Mouse (Mus musculus) mouse trophoblast stem cell (cell line): Measurements from ENCODE around the gene Rcvrn.

Experiments
- in situ Hi-C, 2 experiments: fragments of 300-500 bp; cut with MseI, MboI; formaldehyde crosslinking; loops; 2 replicates in 1 of 2; 3 replicates in 1 of 2; pipeline ENCODE4 v1.15.1; 2025

Gene Rcvrn

DNA sequence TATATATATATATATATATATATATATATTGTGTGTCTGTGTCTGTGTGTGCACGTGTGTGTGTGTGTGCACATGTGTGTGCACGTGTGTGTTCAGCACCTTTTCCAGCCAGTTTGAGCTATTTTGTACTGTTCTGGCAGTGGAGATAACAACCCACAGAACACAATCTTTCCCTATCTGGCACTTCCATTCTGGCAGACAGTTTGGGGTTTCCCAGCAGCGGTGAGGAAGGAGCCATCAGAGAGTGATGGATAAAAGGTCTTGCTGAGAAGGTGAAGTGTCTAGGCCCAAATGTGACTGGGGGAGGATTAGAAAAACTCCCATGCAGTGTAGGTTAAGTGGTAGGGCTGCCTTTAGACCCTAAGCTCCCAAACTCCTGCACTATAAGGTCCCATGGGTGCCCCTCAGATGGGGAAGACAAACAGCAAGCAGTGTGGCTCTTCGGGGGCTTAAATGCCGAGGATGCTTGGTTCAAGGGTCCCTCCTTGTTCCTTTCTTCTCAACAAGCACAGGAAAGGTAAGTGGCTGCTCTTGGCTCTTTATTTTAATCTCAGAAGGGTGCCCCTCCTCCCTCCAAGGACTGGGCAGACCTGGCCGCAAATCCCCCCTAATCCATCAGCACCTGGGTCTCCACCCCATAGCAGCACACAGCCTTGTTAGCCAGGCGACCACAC, at the start of gene Rcvrn:
Gene Rcvrn (plus strand): TSS at position 624 of the 674 bp plus-strand sequence.
- in situ Hi-C loops = no loop called here

DNA sequence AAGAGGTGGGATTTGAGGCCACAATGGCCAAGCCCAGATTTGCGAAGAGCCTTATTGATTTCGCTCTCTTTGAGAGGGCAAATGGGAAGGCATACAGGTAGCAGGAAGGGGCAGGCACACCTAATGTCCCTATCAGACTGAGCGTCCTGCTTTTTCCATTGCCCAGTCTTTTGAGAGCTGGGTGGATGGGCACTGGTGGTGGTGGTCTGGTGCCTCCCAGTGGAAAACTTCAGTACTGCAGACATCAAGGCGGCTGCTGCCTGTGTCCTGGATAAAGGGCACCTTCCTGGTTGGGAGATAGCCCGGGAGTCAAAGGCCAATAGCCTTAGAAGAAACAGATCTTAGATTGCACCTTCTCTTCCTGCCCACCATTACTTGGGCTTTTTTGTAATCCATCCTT, 47.4 kb upstream of the Rcvrn start:
- in situ Hi-C loops = loop anchor here (5.0 to 25.0 kb wide), 4 partner anchors 130 to 535 kb away; no protein-coding TSS in a partner anchor

DNA sequence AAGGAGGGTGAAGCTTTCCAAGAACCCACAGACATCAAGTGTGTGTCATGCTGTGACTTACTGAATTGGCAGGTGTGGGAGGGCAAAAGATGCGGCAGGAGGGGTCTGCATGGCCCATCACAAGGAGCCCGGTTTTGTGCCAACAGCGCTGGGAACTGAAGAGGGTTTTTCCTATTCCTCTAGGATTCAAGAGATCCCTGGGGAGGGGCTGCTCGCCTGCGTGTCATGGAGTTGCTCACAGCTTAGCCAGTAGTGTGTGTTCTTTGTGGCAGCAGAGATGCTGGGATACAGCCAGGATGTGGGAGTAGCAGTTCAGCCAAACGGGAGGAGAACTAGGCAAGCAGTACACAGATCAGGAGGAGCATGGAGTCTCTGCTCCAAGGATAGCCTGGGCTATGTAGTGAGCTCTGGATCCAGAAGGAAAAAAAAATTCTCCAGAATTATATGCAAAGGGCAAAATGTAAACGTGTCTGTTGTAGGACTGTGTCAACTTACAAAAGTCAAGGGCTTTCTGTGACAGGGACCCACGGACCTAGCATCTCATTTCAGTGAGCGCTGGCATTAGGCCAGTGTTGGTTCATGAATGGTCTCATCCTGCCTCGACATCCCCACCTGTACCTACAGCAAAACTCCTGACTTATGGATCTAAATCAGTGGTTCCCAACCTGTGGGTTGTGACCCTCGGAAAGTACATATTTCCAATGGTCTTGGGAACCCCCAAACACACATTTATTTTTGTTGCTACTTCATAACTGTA, 46.3 kb upstream of the Rcvrn start:
- in situ Hi-C loops = loop anchor here (5.0 to 25.0 kb wide), 4 partner anchors 132 to 537 kb away; no protein-coding TSS in a partner anchor

GRCm38 (mm10) chr11:67649971-67650707, 45.0 kb upstream of the Rcvrn start:
- in situ Hi-C loops = loop anchor here (5.0 to 25.0 kb wide), 4 partner anchors 133 to 538 kb away; no protein-coding TSS in a partner anchor

GRCm38 (mm10) chr11:67651731-67652130, 43.4 kb upstream of the Rcvrn start:
- in situ Hi-C loops = no loop called here

DNA sequence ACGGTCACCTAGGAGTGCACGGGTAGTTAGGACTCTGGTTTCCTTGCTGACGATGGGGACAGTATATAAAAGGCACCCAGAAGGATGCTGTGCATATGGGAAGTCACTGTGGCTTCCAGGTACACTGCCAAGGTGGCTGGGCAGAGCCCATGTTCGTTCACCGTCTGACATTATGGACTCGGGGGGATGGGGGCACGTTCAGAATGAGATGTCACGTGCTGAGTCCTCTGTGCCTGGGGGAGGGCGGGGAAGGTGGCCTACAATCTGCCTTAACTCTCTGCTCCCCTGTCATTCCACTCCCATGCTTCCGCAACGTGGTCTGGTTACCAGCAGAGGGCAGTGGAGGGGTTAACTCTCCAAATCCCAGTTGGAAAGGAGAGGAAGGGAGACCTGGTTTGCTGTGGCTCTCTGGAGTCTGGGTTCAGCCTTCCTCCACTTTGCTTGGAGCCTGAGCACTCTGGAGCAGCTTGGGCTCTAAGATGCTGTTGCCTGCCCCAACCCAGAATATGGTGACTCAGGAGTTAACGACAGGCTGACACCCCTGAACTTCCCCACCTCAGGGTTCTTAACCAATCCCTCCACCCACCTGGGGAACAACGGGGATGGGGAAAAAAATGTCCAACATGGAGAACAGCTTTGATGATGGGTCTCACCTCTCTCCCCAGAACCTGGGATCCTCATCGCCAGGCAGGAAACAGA, 42.8 kb upstream of the Rcvrn start:
- in situ Hi-C loops = no loop called here

DNA sequence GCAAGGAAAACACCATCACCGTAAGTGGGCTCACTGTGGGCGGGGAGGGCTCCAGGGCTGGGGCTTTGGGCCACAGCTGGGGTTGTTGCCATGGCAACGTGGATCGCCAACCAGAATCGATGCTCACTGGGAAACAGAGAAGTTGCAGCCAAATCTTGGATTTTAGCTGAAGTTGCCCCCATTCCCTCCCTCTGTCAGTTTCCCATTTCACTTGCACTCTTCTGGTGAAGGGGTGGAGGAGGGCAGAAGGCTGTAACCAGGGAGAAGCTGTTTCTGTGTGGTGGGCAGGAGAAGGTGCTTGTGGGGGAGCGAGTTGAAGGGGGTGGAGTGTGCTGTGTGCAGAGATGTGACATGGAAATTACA, 42.3 kb upstream of the Rcvrn start:
- in situ Hi-C loops = no loop called here

DNA sequence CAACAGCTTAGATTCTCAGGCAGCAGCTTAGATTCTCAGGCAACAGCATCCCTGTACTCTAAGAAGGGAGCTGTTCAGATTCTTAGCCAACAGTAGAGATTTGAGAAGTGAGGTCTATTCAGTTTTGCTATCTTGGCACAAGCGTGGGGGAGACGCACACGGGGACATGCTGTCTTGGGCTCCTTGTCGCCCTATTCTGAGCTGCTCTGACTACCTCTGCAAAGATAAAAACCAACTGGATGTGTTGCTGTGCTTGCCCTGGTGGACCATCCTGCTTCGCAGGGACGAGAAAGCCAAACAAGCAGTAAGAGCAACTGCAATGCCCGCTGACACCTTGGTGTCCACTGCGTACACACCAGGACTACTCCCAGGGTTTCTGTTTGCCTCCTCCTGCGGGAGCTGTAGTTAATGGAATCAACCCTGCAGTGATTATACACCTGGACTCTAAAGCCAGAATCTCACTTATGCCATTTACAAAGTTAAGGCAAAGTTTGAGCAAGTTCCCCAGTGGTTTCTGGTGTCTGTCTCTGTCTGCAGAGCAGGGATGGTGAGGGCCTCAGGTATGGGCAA, 41.5 kb upstream of the Rcvrn start:
- in situ Hi-C loops = no loop called here

DNA sequence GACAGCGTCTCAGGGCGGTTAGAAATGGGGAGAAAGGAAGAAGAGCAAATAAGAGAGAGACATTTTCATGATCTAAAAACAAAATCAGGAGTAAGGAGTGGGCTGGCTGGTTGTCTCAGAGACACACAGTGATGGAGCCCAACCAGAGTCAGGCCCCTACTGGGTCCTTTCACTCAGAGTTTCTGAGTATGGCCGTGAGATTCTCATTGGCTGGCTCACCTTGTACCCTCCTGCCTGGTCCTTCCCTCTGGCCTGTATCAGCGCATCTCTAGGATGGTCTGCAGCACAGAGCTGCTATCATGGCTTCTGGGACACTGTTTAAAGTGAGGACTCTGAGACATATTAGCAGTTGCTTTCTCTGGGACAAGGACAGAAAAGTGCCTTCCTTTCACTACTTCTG, 40.6 kb upstream of the Rcvrn start:
- in situ Hi-C loops = no loop called here

GRCm38 (mm10) chr11:67655236-67655959, 39.7 kb upstream of the Rcvrn start:
- in situ Hi-C loops = no loop called here

DNA sequence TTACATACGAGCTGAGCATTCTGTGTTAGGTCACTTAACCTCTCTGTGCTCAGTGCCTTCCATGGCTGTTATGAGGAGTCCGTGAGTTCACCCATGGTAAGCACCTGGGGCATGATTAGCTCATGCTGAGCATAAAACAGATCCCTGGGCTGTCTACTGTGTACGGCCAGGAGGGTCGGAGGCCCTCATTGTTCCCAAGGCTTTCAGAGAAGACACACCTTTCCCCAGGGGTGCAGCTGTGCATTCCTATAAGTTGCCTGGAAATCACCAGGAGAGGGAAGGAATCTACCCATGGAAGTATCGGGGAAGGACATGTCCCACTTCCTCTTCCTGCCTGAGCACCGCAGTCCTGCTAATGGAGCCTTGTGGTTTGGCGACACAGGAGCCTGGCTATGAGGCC, 38.8 kb upstream of the Rcvrn start:
- in situ Hi-C loops = no loop called here

GRCm38 (mm10) chr11:67656811-67657210, 38.3 kb upstream of the Rcvrn start:
- in situ Hi-C loops = no loop called here

DNA sequence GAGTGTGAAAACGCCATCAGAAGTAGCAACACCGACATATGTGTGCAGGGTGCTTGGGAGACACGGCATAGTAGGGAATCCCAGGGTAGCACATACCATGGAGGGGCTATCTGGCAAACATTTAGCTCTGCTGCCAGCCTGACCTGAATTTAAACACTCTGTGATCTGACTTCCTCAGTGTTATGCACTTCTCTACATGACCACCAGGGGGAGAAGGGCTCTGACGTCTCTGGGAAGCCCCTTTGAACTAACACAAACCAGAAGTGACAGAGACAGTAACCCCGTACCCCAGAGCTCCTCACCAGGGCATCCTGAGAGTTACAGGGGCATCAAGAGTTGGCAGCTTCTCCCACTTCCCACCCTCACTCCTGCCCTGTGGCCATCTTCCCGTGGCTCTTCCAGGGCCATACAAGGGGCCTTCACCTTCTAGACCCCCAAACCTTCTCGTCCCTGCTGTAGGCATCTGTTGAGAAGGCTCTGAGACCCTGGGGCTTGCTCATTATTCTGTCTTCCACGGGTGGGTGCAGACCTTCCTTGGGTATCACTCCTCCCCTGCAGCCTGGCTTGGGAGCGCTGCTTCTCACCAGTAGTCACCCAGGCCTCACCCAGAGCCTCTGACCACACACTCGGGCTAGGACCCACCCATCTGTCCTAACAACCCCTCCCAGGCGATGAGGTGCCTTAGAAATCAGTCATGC, 37.3 kb upstream of the Rcvrn start:
- in situ Hi-C loops = no loop called here

- in situ Hi-C loops = no loop called here
Observed at GRCm38 (mm10) chr11:67661465-67661864, 33.7 kb upstream of the Rcvrn start.

GRCm38 (mm10) chr11:67663437-67663836, 31.7 kb upstream of the Rcvrn start:
- in situ Hi-C loops = no loop called here

GRCm38 (mm10) chr11:67664261-67664660, 30.9 kb upstream of the Rcvrn start:
- in situ Hi-C loops = no loop called here

- in situ Hi-C loops = no loop called here
Observed at GRCm38 (mm10) chr11:67664918-67665317, 30.2 kb upstream of the Rcvrn start.

GRCm38 (mm10) chr11:67666129-67666528, 29.0 kb upstream of the Rcvrn start:
- in situ Hi-C loops = no loop called here

GRCm38 (mm10) chr11:67667531-67668332, 27.4 kb upstream of the Rcvrn start:
- in situ Hi-C loops = no loop called here
